Mouse (Mus musculus): Measurements from ENCODE around the gene Gm29609. TPM values are rescaled to one million over a fixed set of nuclear protein-coding genes. Genes with fewer than 3 reads are reported as not detected.

Gm29609 gene
- polyA plus RNA-seq, 1 experiment from 2014 or later, result 1.1 TPM

- no peak overlapping the region for H3K9ac ChIP-seq
- H3K36me3 ChIP-seq, result peaks cover 61% of the 10 kb centered on the region
Observed at GRCm38 (mm10) chr5:31204421-31204820, 24.7 kb upstream of the Gm29609 start.

DNA sequence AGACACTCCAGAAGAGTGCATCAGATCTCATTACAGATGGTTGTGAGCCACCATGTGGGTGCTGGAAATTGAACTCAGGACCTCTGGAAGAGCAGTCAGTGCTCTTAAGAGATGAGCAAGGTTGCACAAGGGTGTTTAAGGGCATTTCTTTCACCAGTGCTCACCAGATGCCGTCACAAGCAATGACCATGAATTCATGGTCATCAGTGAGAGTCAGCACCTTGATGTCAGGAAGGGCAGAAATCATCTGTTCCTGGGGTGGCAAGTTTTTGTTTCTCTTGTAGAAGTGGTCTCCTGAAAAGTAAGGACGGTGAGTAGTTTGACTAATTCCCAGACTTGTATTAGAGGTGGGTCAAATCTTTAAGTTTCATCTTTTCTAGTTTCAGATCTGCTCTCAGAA, 24.2 kb upstream of the Gm29609 start:
- H3K36me3 ChIP-seq, result peaks cover 66% of the 10 kb centered on the region
- H3K27me3 ChIP-seq, result no peaks in the 10 kb centered on the region
- peaks cover 22% of the 10 kb centered on the region for H3K4me1 ChIP-seq
- H3K9me3 ChIP-seq, result 0 out of 2 replicates have a peak, but pooled peaks cover 3% of the 10 kb centered on the region
- H3K4me2 ChIP-seq, result no peak overlapping the region
- H3K27ac ChIP-seq, result no peak overlapping the region
- no peak overlapping the region for H3K9ac ChIP-seq
- H3K4me3 ChIP-seq, result no peak overlapping the region
- WGBS, result 87% methylated on average over 2 of the region's 2 CpGs
- ATAC-seq (ENCODE audit: borderline replicate concordance, extremely low read depth, low FRiP score, low TSS enrichment), result no peak

More at GRCm38 (mm10) chr5:31204421-31204820, 24.7 kb upstream of the Gm29609 start:
- H3K9me3 ChIP-seq, result 0 out of 2 replicates have a peak, but pooled peaks cover 3% of the 10 kb centered on the region
- no peak for ATAC-seq (ENCODE audit: borderline replicate concordance, extremely low read depth, low FRiP score, low TSS enrichment)
- peaks cover 22% of the 10 kb centered on the region for H3K4me1 ChIP-seq
- no peak overlapping the region for H3K4me3 ChIP-seq
- H3K4me2 ChIP-seq, result no peak overlapping the region
- WGBS, result 92% methylated on average over 6 of the region's 6 CpGs
- no peak overlapping the region for H3K27ac ChIP-seq
- no peaks in the 10 kb centered on the region for H3K27me3 ChIP-seq

GRCm38 (mm10) chr5:31202933-31203332, 23.2 kb upstream of the Gm29609 start:
- H3K9ac ChIP-seq, result 0 out of 2 replicates have a peak overlapping the region, but pooled peaks have one; percentile 82
- ATAC-seq (ENCODE audit: borderline replicate concordance, extremely low read depth, low FRiP score, low TSS enrichment), result no peak
- peaks cover 76% of the 10 kb centered on the region for H3K36me3 ChIP-seq

DNA sequence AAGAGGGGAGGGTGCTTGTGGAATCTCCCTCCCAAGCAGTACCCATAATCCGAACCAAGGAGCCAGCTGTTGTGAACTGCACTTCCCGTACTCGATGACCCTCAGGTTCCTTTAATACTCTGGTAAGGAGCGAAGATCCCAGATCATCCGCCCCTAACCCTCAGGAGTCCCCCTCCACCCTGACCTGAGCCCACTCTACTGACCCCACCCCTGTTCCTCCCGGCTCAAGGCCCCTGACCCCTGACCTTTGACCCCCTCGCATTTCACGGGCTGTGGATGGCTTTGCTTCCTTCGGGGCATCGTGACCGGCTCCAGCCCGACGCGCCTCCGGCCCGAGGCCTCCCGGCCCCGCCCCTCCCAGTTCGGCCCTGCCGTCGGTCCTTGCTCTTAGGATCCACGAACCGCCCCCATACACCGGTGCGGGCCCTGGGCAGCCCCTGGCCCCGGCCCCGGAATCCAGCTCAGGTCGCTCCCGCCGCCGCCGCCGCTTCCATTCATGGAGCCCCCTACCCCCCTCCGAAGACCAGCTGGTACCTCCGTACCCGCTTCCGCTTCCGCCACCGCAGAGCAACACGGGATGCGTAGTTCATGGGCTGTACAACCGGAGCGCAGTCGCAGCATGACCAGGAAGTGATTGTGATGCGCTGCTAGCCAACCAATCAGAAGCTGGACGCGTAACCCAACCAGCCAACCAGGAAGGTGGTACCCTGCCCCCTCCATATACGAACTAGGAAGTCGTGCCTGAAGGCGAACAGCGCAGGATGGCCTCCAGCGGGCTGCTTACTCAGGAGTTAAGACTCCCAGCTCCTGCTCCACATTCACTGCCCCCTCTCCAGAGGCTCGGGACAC, 22.3 kb upstream of the Gm29609 start, which contains the start of gene Zfp513:
Gene Zfp513 (minus strand): TSS at position 562 of the 849 bp plus-strand sequence.
- WGBS, result under 1% methylated on average over 42 of the region's 53 CpGs
- Histone ChIP-seq H3K4me2 (peak within 1 kb of the TSS; percentile 77), H3K9me3 (0 out of 2 replicates have a peak, but pooled peaks cover 3% of the 10 kb centered on the region), H3K27me3 (no peaks in the 10 kb centered on the region), H3K9ac (peak within 1 kb of the TSS; percentile 82), H3K4me1 (peaks cover 22% of the 10 kb centered on the region), H3K4me3 (peak within 1 kb of the TSS; percentile 80), H3K27ac (peak within 1 kb of the TSS; percentile 83), H3K36me3 (peaks cover 76% of the 10 kb centered on the region)
- ATAC-seq (ENCODE audit: borderline replicate concordance, extremely low read depth, low FRiP score, low TSS enrichment), result peak; percentile 97

More at GRCm38 (mm10) chr5:31202933-31203332, 23.2 kb upstream of the Gm29609 start:
- Histone ChIP-seq H3K27me3 (no peaks in the 10 kb centered on the region), H3K4me1 (peaks cover 22% of the 10 kb centered on the region), H3K27ac (peak overlapping the region; percentile 83), H3K4me3 (peak overlapping the region; percentile 80), H3K9me3 (0 out of 2 replicates have a peak, but pooled peaks cover 3% of the 10 kb centered on the region), H3K4me2 (peak overlapping the region; percentile 74)
- 82% methylated on average over 7 of the region's 7 CpGs for WGBS

- no peak for ATAC-seq (ENCODE audit: borderline replicate concordance, extremely low read depth, low FRiP score, low TSS enrichment)
- 0 out of 2 replicates have a peak, but pooled peaks cover 3% of the 10 kb centered on the region for H3K9me3 ChIP-seq
- peaks cover 79% of the 10 kb centered on the region for H3K36me3 ChIP-seq
- H3K4me1 ChIP-seq, result peaks cover 22% of the 10 kb centered on the region
- H3K4me3 ChIP-seq, result peak overlapping the region; percentile 80
- H3K27ac ChIP-seq, result peak overlapping the region; percentile 79
- no peaks in the 10 kb centered on the region for H3K27me3 ChIP-seq
- H3K9ac ChIP-seq, result peak overlapping the region; percentile 82
- WGBS, result 12% methylated on average over 13 of the region's 13 CpGs
- peak overlapping the region; percentile 77 for H3K4me2 ChIP-seq
Observed at GRCm38 (mm10) chr5:31201042-31201741, 21.5 kb upstream of the Gm29609 start.

DNA sequence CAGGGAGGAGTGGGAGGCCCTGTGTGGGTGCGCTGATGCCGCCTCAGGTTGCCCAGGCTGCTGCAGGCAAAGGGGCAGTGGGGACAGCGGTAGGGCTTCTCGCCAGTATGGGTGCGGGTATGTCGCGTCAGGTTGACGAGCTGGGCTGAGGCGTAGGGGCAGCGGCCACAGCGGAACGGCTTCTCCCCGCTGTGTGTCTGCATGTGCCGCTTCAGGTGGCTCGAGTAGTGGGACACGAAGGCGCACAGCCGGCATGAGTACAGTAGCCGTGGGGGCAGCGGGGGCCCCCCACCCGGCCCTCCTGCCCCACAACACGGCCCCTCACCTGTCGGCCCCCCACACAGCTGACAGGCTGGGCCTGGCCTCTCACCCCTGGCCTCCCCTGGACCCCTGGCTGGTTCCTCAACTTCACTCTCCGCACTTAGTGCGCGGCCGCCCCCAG, 20.6 kb upstream of the Gm29609 start:
- peaks cover 79% of the 10 kb centered on the region for H3K36me3 ChIP-seq
- 0 out of 2 replicates have a peak, but pooled peaks cover 3% of the 10 kb centered on the region for H3K9me3 ChIP-seq
- H3K27me3 ChIP-seq, result no peaks in the 10 kb centered on the region
- peaks cover 22% of the 10 kb centered on the region for H3K4me1 ChIP-seq
- no peak overlapping the region; the same call in 1 of the 2 replicates for H3K4me3 ChIP-seq
- no peak for ATAC-seq (ENCODE audit: borderline replicate concordance, extremely low read depth, low FRiP score, low TSS enrichment)
- H3K27ac ChIP-seq, result no peak overlapping the region
- no peak overlapping the region for H3K9ac ChIP-seq
- peak overlapping the region; percentile 77; the same call in 1 of the 2 replicates for H3K4me2 ChIP-seq
- 90% methylated on average over 27 of the region's 27 CpGs for WGBS

- Histone ChIP-seq H3K27ac (no peak overlapping the region), H3K9me3 (0 out of 2 replicates have a peak, but pooled peaks cover 3% of the 10 kb centered on the region), H3K4me2 (no peak overlapping the region), H3K4me1 (peaks cover 22% of the 10 kb centered on the region), H3K36me3 (peaks cover 79% of the 10 kb centered on the region), H3K4me3 (no peak overlapping the region), H3K27me3 (no peaks in the 10 kb centered on the region), H3K9ac (no peak overlapping the region)
- WGBS, result 72% methylated on average over 9 of the region's 9 CpGs
- no peak for ATAC-seq (ENCODE audit: borderline replicate concordance, extremely low read depth, low FRiP score, low TSS enrichment)
Observed at GRCm38 (mm10) chr5:31199893-31200292, 20.2 kb upstream of the Gm29609 start.

DNA sequence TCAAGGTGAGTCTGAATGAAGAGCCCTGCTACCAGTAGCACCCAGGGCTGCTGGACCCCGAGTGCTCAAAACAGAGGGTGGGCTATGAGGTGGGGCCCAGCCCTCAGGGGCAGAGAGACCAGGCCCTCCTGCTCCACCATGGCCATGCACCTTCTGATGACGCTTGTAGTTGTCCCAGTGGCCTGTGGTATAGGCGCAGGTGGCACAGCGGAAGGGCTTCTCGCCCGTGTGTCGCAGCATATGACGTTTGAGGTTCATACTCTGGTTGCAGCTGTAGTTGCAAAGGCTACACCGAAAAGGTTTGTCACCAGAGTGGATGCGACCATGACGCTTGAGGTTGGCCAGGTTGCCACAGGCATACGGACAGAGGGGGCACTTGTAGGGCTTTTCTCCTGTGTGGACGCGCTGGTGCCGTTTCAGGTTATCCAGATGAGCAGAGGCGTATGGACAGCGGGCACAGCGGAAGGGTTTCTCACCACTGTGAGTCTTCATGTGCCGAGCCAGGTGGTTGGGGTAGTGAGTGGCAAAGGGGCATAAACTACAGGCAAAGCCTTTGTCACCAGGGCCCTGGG, 19.7 kb upstream of the Gm29609 start:
- H3K36me3 ChIP-seq, result peaks cover 79% of the 10 kb centered on the region
- no peak overlapping the region for H3K4me3 ChIP-seq
- no peak overlapping the region for H3K4me2 ChIP-seq
- H3K9me3 ChIP-seq, result 0 out of 2 replicates have a peak, but pooled peaks cover 3% of the 10 kb centered on the region
- WGBS, result 90% methylated on average over 19 of the region's 19 CpGs
- no peak for ATAC-seq (ENCODE audit: borderline replicate concordance, extremely low read depth, low FRiP score, low TSS enrichment)
- H3K27me3 ChIP-seq, result no peaks in the 10 kb centered on the region
- no peak overlapping the region for H3K9ac ChIP-seq
- H3K4me1 ChIP-seq, result peaks cover 26% of the 10 kb centered on the region
- no peak overlapping the region for H3K27ac ChIP-seq

DNA sequence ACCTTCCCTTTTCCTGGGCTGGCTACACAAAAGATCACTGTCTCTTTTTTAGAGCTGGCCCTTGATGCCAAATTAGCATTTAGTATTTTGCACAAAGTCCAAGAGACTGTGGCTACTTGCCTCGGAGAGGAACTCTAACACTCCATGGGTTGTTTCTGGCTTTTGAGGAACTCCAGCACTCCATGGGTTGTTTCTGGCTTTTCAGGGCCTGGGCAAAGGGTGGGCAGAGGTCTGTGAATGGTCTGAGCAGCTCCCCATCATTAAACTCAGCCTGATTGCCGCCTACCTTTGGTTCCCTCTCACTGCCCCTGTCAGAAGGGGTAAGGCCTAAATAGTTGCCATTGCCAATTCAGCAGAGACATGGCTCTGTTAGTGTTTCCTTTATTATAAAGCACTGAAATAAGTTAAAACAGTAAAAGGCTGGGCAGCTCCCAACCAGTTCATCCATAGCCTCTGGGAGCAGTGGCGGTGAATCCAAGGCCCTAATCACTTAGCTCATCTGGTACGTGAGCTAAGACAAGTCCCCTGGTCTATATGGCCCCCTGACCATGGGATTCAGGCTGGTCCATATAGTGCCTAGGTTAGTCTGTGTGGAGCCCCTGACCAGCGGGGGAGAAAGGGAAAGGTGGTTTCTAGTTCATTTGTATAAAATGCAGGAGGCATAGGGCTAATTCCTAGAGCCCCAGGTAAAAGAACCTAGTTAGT, 19.1 kb upstream of the Gm29609 start:
- H3K4me1 ChIP-seq, result peaks cover 33% of the 10 kb centered on the region
- 0 out of 2 replicates have a peak, but pooled peaks cover 3% of the 10 kb centered on the region for H3K9me3 ChIP-seq
- 79% methylated on average over 5 of the region's 5 CpGs for WGBS
- H3K27me3 ChIP-seq, result no peaks in the 10 kb centered on the region
- no peak overlapping the region for H3K27ac ChIP-seq
- no peak overlapping the region for H3K4me2 ChIP-seq
- no peak overlapping the region for H3K4me3 ChIP-seq
- H3K36me3 ChIP-seq, result peaks cover 75% of the 10 kb centered on the region
- no peak for ATAC-seq (ENCODE audit: borderline replicate concordance, extremely low read depth, low FRiP score, low TSS enrichment)
- H3K9ac ChIP-seq, result no peak overlapping the region

DNA sequence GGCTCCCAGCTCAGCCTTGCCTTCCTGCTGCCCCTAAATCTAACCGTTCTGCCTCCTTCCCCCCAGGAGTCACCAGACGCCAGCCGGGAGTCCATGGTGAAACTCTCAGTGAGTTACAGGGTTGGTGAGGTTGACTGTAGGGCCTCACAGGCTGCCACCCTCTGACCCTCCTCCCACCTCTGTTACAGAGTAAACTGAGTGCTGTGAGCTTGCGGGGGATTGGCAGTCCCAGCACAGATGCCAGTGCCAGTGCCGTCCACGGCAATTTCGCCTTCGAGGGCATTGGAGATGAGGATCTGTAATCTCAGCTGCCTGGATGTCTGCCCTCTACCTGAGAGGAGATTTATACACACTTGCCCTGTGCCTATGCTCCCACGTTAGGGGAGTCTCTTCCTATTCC, 18.5 kb upstream of the Gm29609 start:
- Histone ChIP-seq H3K4me1 (peaks cover 33% of the 10 kb centered on the region), H3K9me3 (0 out of 2 replicates have a peak, but pooled peaks cover 3% of the 10 kb centered on the region), H3K9ac (no peak overlapping the region), H3K4me2 (no peak overlapping the region), H3K27me3 (no peaks in the 10 kb centered on the region), H3K36me3 (peaks cover 69% of the 10 kb centered on the region), H3K27ac (no peak overlapping the region), H3K4me3 (no peak overlapping the region)
- no peak for ATAC-seq (ENCODE audit: borderline replicate concordance, extremely low read depth, low FRiP score, low TSS enrichment)
- WGBS, result 76% methylated on average over 9 of the region's 9 CpGs

DNA sequence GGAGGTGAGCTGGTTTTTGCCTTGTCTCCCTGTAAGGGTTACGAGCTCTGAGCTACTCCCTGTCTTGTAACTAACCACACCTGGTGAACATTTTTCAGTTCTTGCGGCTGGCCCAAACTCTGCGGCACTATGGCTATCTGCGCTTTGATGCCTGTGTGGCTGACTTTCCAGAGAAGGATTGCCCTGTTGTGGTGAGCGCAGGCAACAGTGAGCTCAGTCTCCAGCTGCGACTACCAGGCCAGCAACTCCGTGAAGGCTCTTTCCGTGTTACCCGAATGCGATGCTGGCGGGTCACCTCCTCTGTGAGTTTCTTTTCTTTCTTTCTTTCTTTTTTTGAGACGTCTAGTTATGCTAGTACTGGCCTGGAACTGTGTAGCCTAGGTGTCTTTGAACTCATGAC, 17.4 kb upstream of the Gm29609 start:
- Histone ChIP-seq H3K9me3 (0 out of 2 replicates have a peak, but pooled peaks cover 3% of the 10 kb centered on the region), H3K36me3 (peaks cover 64% of the 10 kb centered on the region), H3K27me3 (no peaks in the 10 kb centered on the region), H3K27ac (no peak overlapping the region), H3K4me3 (no peak overlapping the region), H3K9ac (no peak overlapping the region), H3K4me1 (peaks cover 28% of the 10 kb centered on the region), H3K4me2 (no peak overlapping the region)
- ATAC-seq (ENCODE audit: borderline replicate concordance, extremely low read depth, low FRiP score, low TSS enrichment), result no peak
- WGBS, result 92% methylated on average over 12 of the region's 12 CpGs

Measured in lung, embryonic 15.5 days (tissue).